In genomic region chr2:144224351-144224750, GRCm38 (mm10) we compare ENCODE assay signal across 11 mouse cellular contexts. TPM values are rescaled to one million over a fixed set of nuclear protein-coding genes. Genes with fewer than 3 reads are reported as not detected.
DNase-seq lines count a peak whose midpoint lies in the region; ATAC-seq and TF ChIP-seq lines count a peak whose summit lies in the region.
"Had no signal": no experiment of that assay in that cellular context is flagged by ENCODE, and none has a peak within 500 bp of the region (broad histone marks: within the 10 kb centered on the region; RNA-seq: fewer than 3 reads in every experiment).

No protein-coding gene starts in this region.

- no peak overlapping the region for H3K27ac ChIP-seq in heart, embryonic 16.5 days (ENCODE audit: low read length)
- H3K27ac ChIP-seq in limb, embryonic 13.5 days, result 0 out of 2 replicates have a peak overlapping the region, but pooled peaks have one; percentile 28
- no peak overlapping the region for H3K27ac ChIP-seq in forebrain, embryonic 15.5 days (replicated peaks)
- H3K27ac ChIP-seq: layer of hippocampus, adult 2 months had no signal

- ATAC-seq in heart, embryonic 16.5 days (replicated peaks; ENCODE audit: extremely low read depth, insufficient read depth, low FRiP score), result 0 out of 2 replicates have a peak, but pooled peaks have one; percentile 43
- peak; percentile 68 for ATAC-seq in activated CD4-positive, CD25-positive, alpha-beta regulatory T cell, adult 4 months
- no peak for ATAC-seq in limb, embryonic 13.5 days (ENCODE audit: low FRiP score, low read depth)
- ATAC-seq in forebrain, embryonic 15.5 days (replicated peaks), result no peak
- ATAC-seq: forebrain, embryonic 14.5 days had no signal

- H3K4me2 ChIP-seq in heart, embryonic 16.5 days (ENCODE audit: low read depth, low read length), result peak overlapping the region; percentile 9
- peak overlapping the region; percentile 31 for H3K4me2 ChIP-seq in limb, embryonic 13.5 days (replicated peaks)
- H3K4me2 ChIP-seq in forebrain, embryonic 15.5 days (replicated peaks), result no peak overlapping the region

- no peaks in the 10 kb centered on the region for H3K4me1 ChIP-seq in heart, embryonic 16.5 days (ENCODE audit: control insufficient read depth, insufficient read depth, low read length)
- H3K4me1 ChIP-seq in limb, embryonic 13.5 days, result peaks cover 9% of the 10 kb centered on the region
- H3K4me1 ChIP-seq in forebrain, embryonic 15.5 days, result no peaks in the 10 kb centered on the region

- peak overlapping the region; percentile 1 for H3ac ChIP-seq in C2C12 (ENCODE audit: control insufficient read depth, insufficient read length, low read depth)

- H3K36me3 ChIP-seq in heart, embryonic 16.5 days (ENCODE audit: control insufficient read depth, insufficient read depth), result no peaks in the 10 kb centered on the region
- H3K36me3 ChIP-seq in C2C12 (ENCODE audit: control insufficient read depth, insufficient read depth), result no peaks in the 10 kb centered on the region
- H3K36me3 ChIP-seq in limb, embryonic 13.5 days, result no peaks in the 10 kb centered on the region
- no peaks in the 10 kb centered on the region for H3K36me3 ChIP-seq in forebrain, embryonic 15.5 days

- 39% methylated on average over 12 of the region's 12 CpGs for WGBS in heart, embryonic 16.5 days
- 45% methylated on average over 12 of the region's 12 CpGs for WGBS in limb, embryonic 13.5 days
- 67% methylated on average over 12 of the region's 12 CpGs for WGBS in forebrain, embryonic 15.5 days

- no peak for DNase-seq in heart, postnatal 25 days (ENCODE audit: low spot score)
- DNase-seq in cerebellum, adult 9-10 months, result no peak
- DNase-seq in gastrocnemius, adult 8-10 months (ENCODE audit: low spot score in 2 of 2), result no peak
- DNase-seq: lung, postnatal 10 days had no signal

- H3K9me3 ChIP-seq in heart, embryonic 16.5 days (replicated peaks; ENCODE audit: control insufficient read depth, low read length), result no peaks in the 10 kb centered on the region
- H3K9me3 ChIP-seq in limb, embryonic 13.5 days, result peaks cover 6% of the 10 kb centered on the region; the same call in 1 of the 2 replicates
- no peaks in the 10 kb centered on the region for H3K9me3 ChIP-seq in forebrain, embryonic 15.5 days

- intact Hi-C loops in heart, postnatal 25 days (cut with DNase I), result no loop called here

- H3K79me2 ChIP-seq in C2C12 (ENCODE audit: control insufficient read depth, insufficient read depth), result no peaks in the 10 kb centered on the region

- no peak overlapping the region for H3K9ac ChIP-seq in heart, embryonic 16.5 days (ENCODE audit: low read length)
- H3K9ac ChIP-seq in limb, embryonic 13.5 days, result no peak overlapping the region
- H3K9ac ChIP-seq in forebrain, embryonic 15.5 days (replicated peaks), result no peak overlapping the region

- no peaks in the 10 kb centered on the region for H3K27me3 ChIP-seq in heart, embryonic 16.5 days (ENCODE audit: control insufficient read depth, insufficient read depth, low read length)
- no peaks in the 10 kb centered on the region for H3K27me3 ChIP-seq in C2C12 (ENCODE audit: control insufficient read depth, insufficient read depth, insufficient read length)
- H3K27me3 ChIP-seq in limb, embryonic 13.5 days, result no peaks in the 10 kb centered on the region
- no peaks in the 10 kb centered on the region for H3K27me3 ChIP-seq in forebrain, embryonic 15.5 days

- TF ChIP-seq CTCF in C2C12 (IDR thresholded peaks at IDR 0.05; ENCODE audit: control insufficient read depth, insufficient read depth, insufficient read length), result no peak

- no peak overlapping the region for H3K4me3 ChIP-seq in heart, embryonic 16.5 days (ENCODE audit: low read length)
- no peak overlapping the region for H3K4me3 ChIP-seq in C2C12 (ENCODE audit: insufficient read depth, poor library complexity, severe bottlenecking)
- no peak overlapping the region for H3K4me3 ChIP-seq in limb, embryonic 13.5 days
- no peak overlapping the region for H3K4me3 ChIP-seq in forebrain, embryonic 15.5 days
- H3K4me3 ChIP-seq: layer of hippocampus, adult 2 months had no signal

- no peaks in the 10 kb centered on the region for H3K79me3 ChIP-seq in C2C12 (ENCODE audit: low read depth)

TF ChIP-seq in C2C12, 6 proteins besides CTCF, POLR2A, EP300 and RAD21:
- TF ChIP-seq CEBPB (IDR thresholded peaks at IDR 0.05; ENCODE audit: low read depth) (no peak), FOSL1 (IDR thresholded peaks at IDR 0.05; ENCODE audit: insufficient read depth, low read length, poor library complexity, severe bottlenecking) (no peak), MYOD1 (IDR thresholded peaks at IDR 0.05; ENCODE audit: control insufficient read depth, insufficient read length, low read depth) (no peak), USF1 (IDR thresholded peaks at IDR 0.05; ENCODE audit: low read depth) (no peak), MYOG (IDR thresholded peaks at IDR 0.05; ENCODE audit: control insufficient read depth, extremely low read depth, insufficient read length) (no peak), MAX (IDR thresholded peaks at IDR 0.05) (no peak)

RNA-seq across cellular contexts. Expression of gene Mgme1, which starts 46.1 kb away (rescaled TPM):
- polyA plus RNA-seq in heart, embryonic 16.5 days (2015; fragmentation: Nextera tagmentation; extraction: Ambion mirVana), result 26.0 and 28.0 TPM in 2 replicates
- 10 to 100 TPM; 12.3 to 12.4 TPM for total RNA-seq in heart, postnatal 25 days (2021)
- polyA plus RNA-seq in C2C12 (2012; fragmentation: generic; extraction: Trizol), result 6.2 TPM
- 10 to 100 TPM in 1 of 2 experiments, 1 to 10 TPM in 1; 6.4 to 11.9 TPM for polyA plus RNA-seq in activated CD4-positive, CD25-positive, alpha-beta regulatory T cell, adult 4 months (2017; shearing (Covaris generic))
- 19.7 and 22.6 TPM in 2 replicates for polyA plus RNA-seq in limb, embryonic 13.5 days (2015; fragmentation: Nextera tagmentation; extraction: Ambion mirVana)
- 10.9 and 12.8 TPM in 2 replicates for polyA plus RNA-seq in forebrain, embryonic 15.5 days (2015; fragmentation: Nextera tagmentation; extraction: Ambion mirVana)
- 10 to 100 TPM; 11.8 to 13.8 (median 13.1) TPM for total RNA-seq in gastrocnemius, adult 8-10 months (2022)

RNA-seq across cellular contexts. Expression of gene Snx5, which starts 46.4 kb away (rescaled TPM):
- 79.2 and 95.3 TPM in 2 replicates for polyA plus RNA-seq in heart, embryonic 16.5 days (2015; fragmentation: Nextera tagmentation; extraction: Ambion mirVana)
- 10 to 100 TPM; 47.7 to 48.8 TPM for total RNA-seq in heart, postnatal 25 days (2021)
- polyA plus RNA-seq in C2C12 (2012; fragmentation: generic; extraction: Trizol), result 87.4 TPM
- 100 to 1,000 TPM in 1 of 2 experiments, 10 to 100 TPM in 1; 85.8 to 119 TPM for polyA plus RNA-seq in activated CD4-positive, CD25-positive, alpha-beta regulatory T cell, adult 4 months (2017; shearing (Covaris generic))
- polyA plus RNA-seq in limb, embryonic 13.5 days (2015; fragmentation: Nextera tagmentation; extraction: Ambion mirVana), result 130 and 133 TPM in 2 replicates
- 58.8 and 62.4 TPM in 2 replicates for polyA plus RNA-seq in forebrain, embryonic 15.5 days (2015; fragmentation: Nextera tagmentation; extraction: Ambion mirVana)
- total RNA-seq in gastrocnemius, adult 8-10 months (2022), result 10 to 100 TPM; 57.8 to 66.5 (median 58.9) TPM

Comparison
In these comparisons a context has a peak if more than half of its experiments do, and no peak if none do; other contexts are left out.
1. ATAC-seq: peak in heart, embryonic 16.5 days (single experiment) and activated CD4-positive, CD25-positive, alpha-beta regulatory T cell, adult 4 months (single experiment); none in limb, embryonic 13.5 days (single experiment) and forebrain, embryonic 15.5 days (single experiment).